Mouse (Mus musculus) kidney, adult 8-10 months (tissue): ENCODE results near the gene Itpkb.
A peak's percentile ranks its signal among the peaks of the same experiment; 100 is the strongest.

ENCODE experiments used
- DNase-seq, 2 experiments: peaks; one replicate each; pipeline ENCODE4 v3.0.0; 2022

Itpkb gene

GRCm38 (mm10) chr1:180347059-180347458 is 16.8 kb downstream of the Itpkb start:
- no peak for DNase-seq

GRCm38 (mm10) chr1:180347907-180348306 is 17.6 kb downstream of the Itpkb start:
- DNase-seq: no peak

- DNase-seq: no peak
These were observed 18.8 kb downstream of the Itpkb start for GRCm38 (mm10) chr1:180349090-180349489.

- no peak for DNase-seq
These were observed 22.0 kb downstream of the Itpkb start for GRCm38 (mm10) chr1:180352258-180352657.

- no peak for DNase-seq
These were observed 23.8 kb downstream of the Itpkb start for GRCm38 (mm10) chr1:180354129-180354528.

GRCm38 (mm10) chr1:180354976-180355730 is 24.9 kb downstream of the Itpkb start:
- DNase-seq: no peak

GRCm38 (mm10) chr1:180356176-180356575 is 25.9 kb downstream of the Itpkb start:
- DNase-seq: no peak

- DNase-seq: no peak
These were observed 26.6 kb downstream of the Itpkb start for GRCm38 (mm10) chr1:180356857-180357256.

- peak; percentile 50 to 68 for DNase-seq
These were observed 27.6 kb downstream of the Itpkb start for GRCm38 (mm10) chr1:180357893-180358331.

- no peak for DNase-seq
These were observed 28.2 kb downstream of the Itpkb start for GRCm38 (mm10) chr1:180358466-180358865.

GRCm38 (mm10) chr1:180359311-180359710 is 29.0 kb downstream of the Itpkb start:
- DNase-seq: no peak

GRCm38 (mm10) chr1:180362176-180362575 is 31.9 kb downstream of the Itpkb start:
- no peak for DNase-seq

GRCm38 (mm10) chr1:180362844-180363243 is 32.6 kb downstream of the Itpkb start:
- no peak for DNase-seq

GRCm38 (mm10) chr1:180363317-180363716 is 33.0 kb downstream of the Itpkb start:
- no peak for DNase-seq

GRCm38 (mm10) chr1:180364005-180364404 is 33.7 kb downstream of the Itpkb start:
- DNase-seq: peak; percentile 45 to 48

GRCm38 (mm10) chr1:180364720-180365119 is 34.4 kb downstream of the Itpkb start:
- no peak for DNase-seq

- DNase-seq: peak; percentile 91 to 92
These were observed 35.0 kb downstream of the Itpkb start for GRCm38 (mm10) chr1:180365180-180365810.

GRCm38 (mm10) chr1:180365983-180366811 is 35.9 kb downstream of the Itpkb start:
- no peak for DNase-seq

- DNase-seq: no peak
These were observed 36.8 kb downstream of the Itpkb start for GRCm38 (mm10) chr1:180367045-180367619.

GRCm38 (mm10) chr1:180367626-180368025 is 37.3 kb downstream of the Itpkb start:
- no peak for DNase-seq

- no peak for DNase-seq
These were observed 37.8 kb downstream of the Itpkb start for GRCm38 (mm10) chr1:180368112-180368511.

GRCm38 (mm10) chr1:180368646-180369045 is 38.4 kb downstream of the Itpkb start:
- DNase-seq: no peak
